Mouse (Mus musculus) heart, postnatal 0 days (tissue): ENCODE measurements around the gene Twsg1.

Source experiments
- CTCF ChIP-seq: IDR thresholded peaks from 2 replicates; pipeline ENCODE4 v1.5.1; 2016; ENCODE audit warnings: antibody characterized with exemption, control low read depth, low read depth
- EP300 ChIP-seq: IDR thresholded peaks from 2 replicates; pipeline ENCODE4 v1.6.1; 2016; ENCODE audit warnings: antibody characterized with exemption, low read depth

GRCm38 (mm10) chr17:65921975-65922374 is 29.1 kb downstream of the Twsg1 start:
- TF ChIP-seq CTCF (no peak), EP300 (no peak)
